Mouse (Mus musculus) erythroblast, embryonic 14.5 days (primary cell): ENCODE data around the gene Anp32a. TPM values are rescaled to one million over a fixed set of nuclear protein-coding genes. Genes with fewer than 3 reads are reported as not detected.

Experiments
- H3K27me3 ChIP-seq: 2 replicates; pipeline ENCODE4 v1.6.1; 2012; ENCODE audit warnings: inconsistent platforms; ENCODE audit not compliant: control insufficient read depth
- H3K36me3 ChIP-seq: 2 replicates; pipeline ENCODE4 v1.6.1; 2012; ENCODE audit warnings: mild to moderate bottlenecking, inconsistent platforms; ENCODE audit not compliant: control insufficient read depth
- H3K4me1 ChIP-seq: 2 replicates; pipeline ENCODE4 v1.6.1; 2012; ENCODE audit warnings: inconsistent platforms; ENCODE audit not compliant: control insufficient read depth
- H3K4me3 ChIP-seq: replicated peaks from 2 replicates; pipeline ENCODE3; 2012; ENCODE audit warnings: moderate library complexity, mild to moderate bottlenecking, inconsistent platforms
- H3K9me3 ChIP-seq: 2 replicates; pipeline ENCODE4 v1.6.1; 2012; ENCODE audit warnings: low read length, inconsistent platforms, mixed read lengths; ENCODE audit not compliant: control insufficient read depth
- GATA1 ChIP-seq: IDR thresholded peaks from 2 replicates; pipeline ENCODE4 v1.6.1; 2012; ENCODE audit warnings: low read length, inconsistent platforms, mixed read lengths
- TAL1 ChIP-seq: IDR thresholded peaks from 3 replicates; pipeline ENCODE4 v1.6.1; 2012; ENCODE audit warnings: low read length, inconsistent platforms, mixed read lengths
- polyA plus RNA-seq: library from polyadenylated mRNA; stranded (reverse); fragments of >175 nt; gene quantifications from 2 replicates; pipeline ENCODE4 v1.2.3, GENCODE M21; 2012

The Anp32a gene
- polyA plus RNA-seq, 1 experiment = 15.2 TPM

DNA sequence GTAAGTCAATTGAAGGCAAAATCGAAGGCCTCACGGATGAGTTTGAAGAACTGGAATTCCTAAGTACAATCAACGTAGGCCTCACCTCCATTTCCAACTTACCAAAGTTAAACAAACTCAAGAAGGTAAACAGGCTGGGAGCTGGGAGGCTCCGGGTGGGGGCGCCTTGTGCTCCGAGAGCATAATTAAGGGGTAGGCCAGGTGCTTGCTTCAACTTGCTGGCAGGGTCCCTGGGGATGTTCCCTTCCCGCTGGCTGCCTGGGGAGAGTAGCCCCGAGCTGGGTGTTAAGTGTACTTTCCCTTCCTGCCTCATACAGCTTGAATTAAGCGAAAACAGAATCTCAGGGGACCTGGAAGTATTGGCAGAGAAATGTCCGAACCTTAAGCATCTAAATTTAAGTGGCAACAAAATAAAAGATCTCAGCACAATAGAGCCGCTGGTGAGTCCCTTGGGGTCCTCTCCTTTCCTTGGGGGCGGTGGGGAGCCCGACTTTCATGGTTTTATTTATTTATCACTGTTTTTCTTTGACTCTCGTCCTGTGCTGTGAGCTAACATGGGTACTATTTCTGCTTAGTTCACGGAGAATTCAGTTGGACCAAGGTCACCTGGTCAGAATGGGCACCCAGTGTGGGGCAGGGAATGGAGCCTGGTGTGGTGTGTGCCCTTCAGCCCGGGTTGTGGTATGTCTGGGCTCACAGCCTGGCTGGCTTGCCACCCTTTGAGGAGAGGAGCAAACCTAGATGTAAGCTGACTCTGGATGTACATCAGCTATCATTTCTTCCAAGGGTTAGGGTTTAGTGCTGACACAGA, 30.9 kb downstream of the Anp32a start:
- no peak overlapping the region for H3K4me3 ChIP-seq
- peaks cover 69% of the 10 kb centered on the region for H3K36me3 ChIP-seq
- no peaks in the 10 kb centered on the region for H3K27me3 ChIP-seq
- TF ChIP-seq GATA1 (no peak), TAL1 (no peak)
- H3K4me1 ChIP-seq = peaks cover 62% of the 10 kb centered on the region
- no peaks in the 10 kb centered on the region for H3K9me3 ChIP-seq

DNA sequence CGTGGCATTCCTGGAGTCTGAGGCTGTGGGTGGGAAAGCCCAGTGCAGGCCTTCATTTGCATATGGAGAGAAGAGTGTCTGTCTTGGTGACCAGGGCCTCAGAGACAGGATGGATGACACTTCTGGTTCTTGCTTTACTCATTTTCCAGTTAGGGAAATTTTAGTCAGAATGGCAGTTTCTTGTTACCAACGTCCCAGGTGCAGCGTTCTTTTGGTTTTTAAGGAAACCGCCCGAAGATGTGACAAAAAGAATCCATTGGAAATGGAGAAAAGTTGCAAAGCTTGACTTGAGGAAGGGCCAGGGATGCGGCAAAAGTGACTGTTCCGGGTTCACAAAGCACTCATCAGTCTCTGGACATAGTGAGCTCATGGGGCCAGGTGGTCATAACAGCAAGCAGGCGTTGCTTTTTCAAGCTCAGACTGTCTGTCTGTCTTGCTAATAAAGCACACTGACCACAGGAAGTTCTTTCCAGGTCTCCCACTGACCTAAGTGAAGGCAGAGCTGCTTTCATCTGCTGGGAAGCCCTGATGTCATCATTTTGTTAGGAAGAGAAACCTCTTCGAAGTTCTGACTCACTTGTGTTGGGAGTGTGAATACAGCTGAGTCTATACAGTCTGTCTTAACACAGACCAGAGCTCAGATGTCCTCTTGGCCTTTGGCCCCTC, 31.6 kb downstream of the Anp32a start:
- peaks cover 54% of the 10 kb centered on the region for H3K4me1 ChIP-seq
- H3K27me3 ChIP-seq = no peaks in the 10 kb centered on the region
- peaks cover 76% of the 10 kb centered on the region for H3K36me3 ChIP-seq
- TF ChIP-seq GATA1 = no peak
- TF ChIP-seq TAL1 = no peak
- H3K4me3 ChIP-seq = no peak overlapping the region
- H3K9me3 ChIP-seq = no peaks in the 10 kb centered on the region

GRCm38 (mm10) chr9:62373222-62374123, 32.4 kb downstream of the Anp32a start:
- Histone ChIP-seq H3K4me1 (peaks cover 46% of the 10 kb centered on the region), H3K4me3 (no peak overlapping the region), H3K36me3 (peaks cover 83% of the 10 kb centered on the region), H3K27me3 (no peaks in the 10 kb centered on the region), H3K9me3 (no peaks in the 10 kb centered on the region)
- TF ChIP-seq TAL1 (no peak), GATA1 (no peak)

- no peaks in the 10 kb centered on the region for H3K27me3 ChIP-seq
- peaks cover 38% of the 10 kb centered on the region for H3K4me1 ChIP-seq
- H3K4me3 ChIP-seq = no peak overlapping the region
- H3K36me3 ChIP-seq = peaks cover 82% of the 10 kb centered on the region
- TF ChIP-seq GATA1 (no peak), TAL1 (no peak)
- no peaks in the 10 kb centered on the region for H3K9me3 ChIP-seq
These were observed 33.2 kb downstream of the Anp32a start for GRCm38 (mm10) chr9:62374276-62374675.

DNA sequence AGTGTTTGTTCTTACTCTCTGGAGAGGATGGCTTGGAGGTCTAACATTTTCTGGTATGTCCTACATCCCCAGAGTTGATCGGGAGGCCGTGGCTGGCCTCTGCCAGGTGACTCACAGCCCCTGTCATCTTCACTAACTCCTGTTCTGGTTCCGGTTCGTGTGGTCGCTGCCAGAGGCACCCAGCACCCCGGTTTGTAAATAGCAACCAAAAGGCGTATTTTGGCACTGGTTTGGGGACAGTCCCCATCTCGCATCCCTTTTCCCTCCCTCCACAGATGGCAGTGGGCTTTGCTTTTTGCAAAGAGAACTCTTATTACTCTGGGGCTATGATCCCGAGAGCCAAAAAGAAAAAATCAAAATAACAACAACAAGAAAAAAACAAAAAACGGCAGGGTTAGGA, 36.8 kb downstream of the Anp32a start:
- TF ChIP-seq TAL1 (no peak), GATA1 (no peak)
- H3K4me3 ChIP-seq = no peak overlapping the region
- H3K4me1 ChIP-seq = peaks cover 15% of the 10 kb centered on the region
- H3K36me3 ChIP-seq = peaks cover 66% of the 10 kb centered on the region
- H3K9me3 ChIP-seq = no peaks in the 10 kb centered on the region
- no peaks in the 10 kb centered on the region for H3K27me3 ChIP-seq

- H3K27me3 ChIP-seq = no peaks in the 10 kb centered on the region
- peaks cover 43% of the 10 kb centered on the region for H3K36me3 ChIP-seq
- peaks cover 9% of the 10 kb centered on the region for H3K4me1 ChIP-seq
- no peaks in the 10 kb centered on the region for H3K9me3 ChIP-seq
- H3K4me3 ChIP-seq = no peak overlapping the region
- TF ChIP-seq TAL1 (no peak), GATA1 (no peak)
These were observed 39.3 kb downstream of the Anp32a start for GRCm38 (mm10) chr9:62380351-62380750.

GRCm38 (mm10) chr9:62381402-62381913, 40.4 kb downstream of the Anp32a start:
- Histone ChIP-seq H3K4me3 (no peak overlapping the region), H3K27me3 (no peaks in the 10 kb centered on the region), H3K9me3 (no peaks in the 10 kb centered on the region), H3K4me1 (peaks cover 13% of the 10 kb centered on the region), H3K36me3 (peaks cover 31% of the 10 kb centered on the region)
- TF ChIP-seq GATA1 = no peak
- TF ChIP-seq TAL1 = no peak

GRCm38 (mm10) chr9:62382519-62383084, 41.5 kb downstream of the Anp32a start:
- H3K4me3 ChIP-seq = no peak overlapping the region
- TF ChIP-seq TAL1 (no peak), GATA1 (no peak)
- H3K9me3 ChIP-seq = no peaks in the 10 kb centered on the region
- no peaks in the 10 kb centered on the region for H3K27me3 ChIP-seq
- peaks cover 21% of the 10 kb centered on the region for H3K36me3 ChIP-seq
- H3K4me1 ChIP-seq = peaks cover 13% of the 10 kb centered on the region
